Mouse (Mus musculus): Measurements from ENCODE around the gene Krt42. TPM values are rescaled to one million over a fixed set of nuclear protein-coding genes. Genes with fewer than 3 reads are reported as not detected.

Krt42 gene
- polyA plus RNA-seq (2014; fragmentation: Illumina TruSeq; extraction: RNeasy Lipid Tissue Mini Kit (QIAGEN cat#74804); ENCODE audit: low read depth, low replicate concordance): not detected

DNA sequence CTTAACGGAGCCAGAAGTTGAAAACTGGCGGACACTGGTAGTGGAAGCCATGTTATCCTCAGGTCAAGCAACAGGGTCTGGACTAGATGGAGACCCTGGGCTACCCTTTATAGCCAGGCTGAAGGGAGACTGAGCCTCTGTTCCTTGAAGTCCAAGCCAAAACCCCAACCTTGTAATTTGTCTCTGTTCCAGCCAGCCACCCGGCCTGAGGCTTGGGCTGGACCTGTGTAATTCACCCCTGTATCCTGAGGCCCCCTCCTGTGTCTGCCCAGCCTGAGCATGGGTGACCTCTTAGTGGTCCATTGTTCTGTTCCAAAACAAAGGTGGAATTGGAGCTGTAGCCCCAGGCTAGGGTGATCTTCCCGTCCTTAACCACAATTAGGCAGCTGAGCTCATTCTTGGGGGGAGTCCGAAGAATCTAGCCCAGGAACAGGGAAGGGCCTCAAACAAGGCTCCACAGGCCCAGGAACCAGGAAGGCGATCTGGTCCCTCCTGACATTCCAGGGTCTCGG is at the start of gene Krt42:
TSS of gene Krt42 (minus strand) at position 51 of the 512 bp plus-strand sequence.

DNA sequence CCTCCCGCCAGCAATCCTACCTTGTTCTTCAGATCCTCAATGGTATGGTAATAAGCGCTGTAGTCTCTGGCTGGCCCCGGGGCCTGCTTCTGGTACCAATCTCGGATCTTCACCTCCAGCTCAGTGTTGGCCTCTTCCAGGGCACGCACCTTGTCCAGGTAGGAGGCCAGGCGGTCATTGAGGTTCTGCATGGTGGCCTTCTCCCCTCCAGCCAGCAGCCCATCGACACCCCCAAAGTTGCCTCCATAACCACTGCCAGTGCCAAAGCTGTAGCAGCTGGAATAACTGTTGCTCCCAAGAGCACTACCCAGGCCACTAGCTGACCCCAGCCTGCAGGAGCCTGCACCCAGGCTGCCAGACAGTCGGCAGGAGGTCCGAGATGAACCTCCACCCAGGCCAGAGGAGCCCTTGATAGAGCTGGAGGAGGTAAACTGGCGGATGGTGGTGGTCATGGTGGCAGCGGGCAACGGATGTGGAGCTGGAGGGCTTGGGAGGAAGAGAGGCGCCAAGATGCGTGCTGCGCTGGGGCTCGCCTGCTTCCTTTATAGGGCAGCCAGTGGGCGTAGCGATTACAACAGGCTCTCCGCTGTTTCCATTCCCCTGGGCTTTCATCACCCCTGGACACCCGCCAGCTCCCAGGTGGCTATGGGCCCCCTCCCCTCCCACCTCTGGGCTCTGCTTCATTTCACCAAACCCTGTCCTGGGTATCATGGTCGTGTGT is 9.0 kb downstream of the Krt42 start, which contains the start of gene Krt17:
TSS of gene Krt17 (minus strand) at position 516 of the 721 bp plus-strand sequence.

DNA sequence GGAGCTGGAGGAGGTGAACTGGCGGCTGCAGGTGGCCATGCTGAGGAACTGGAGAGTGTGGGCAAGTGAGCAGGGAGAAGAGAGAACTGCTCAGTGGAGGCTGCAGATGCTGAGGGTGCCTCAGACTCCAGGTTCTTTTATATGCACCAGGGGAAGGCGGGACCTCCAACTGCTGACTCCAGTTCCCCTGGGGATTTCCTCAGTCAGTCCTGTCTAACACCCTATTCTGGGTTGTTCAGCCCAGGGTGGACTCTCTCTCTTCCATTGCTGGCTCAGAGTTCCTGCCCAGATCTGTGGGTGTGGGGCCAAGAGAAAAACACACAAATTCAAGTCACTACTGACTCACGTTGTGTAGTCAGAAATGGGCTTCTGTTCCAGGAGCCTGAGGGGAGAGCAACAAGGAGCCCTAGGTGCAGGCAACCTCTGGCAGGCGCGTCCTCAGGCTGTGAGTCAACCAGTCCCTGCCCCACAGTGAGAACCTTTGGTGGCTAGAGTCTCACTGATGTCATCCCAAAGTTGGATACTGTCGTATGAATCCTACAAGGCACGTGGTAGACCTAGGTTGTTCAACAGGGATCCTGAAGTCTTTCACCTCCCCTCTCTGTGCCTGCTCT is 20.7 kb downstream of the Krt42 start, which contains the start of gene Krt16:
TSS of gene Krt16 (minus strand) at position 51 of the 614 bp plus-strand sequence.

Other genes with a start within 250 kb of the Krt42 start
- not detected for gene Krt33b, start 240.0 kb downstream of the Krt42 start, polyA plus RNA-seq (2014; fragmentation: Illumina TruSeq; extraction: RNeasy Lipid Tissue Mini Kit (QIAGEN cat#74804); ENCODE audit: low read depth, low replicate concordance)
- gene Krt34, start 228.3 kb downstream of the Krt42 start, polyA plus RNA-seq (2014; fragmentation: Illumina TruSeq; extraction: RNeasy Lipid Tissue Mini Kit (QIAGEN cat#74804); ENCODE audit: low read depth, low replicate concordance): not detected
- gene Krt31, start 219.3 kb downstream of the Krt42 start, polyA plus RNA-seq (2014; fragmentation: Illumina TruSeq; extraction: RNeasy Lipid Tissue Mini Kit (QIAGEN cat#74804); ENCODE audit: low read depth, low replicate concordance): not detected
- gene Krt32, start 181.6 kb downstream of the Krt42 start, polyA plus RNA-seq (2014; fragmentation: Illumina TruSeq; extraction: RNeasy Lipid Tissue Mini Kit (QIAGEN cat#74804); ENCODE audit: low read depth, low replicate concordance): not detected
- gene Krt35, start 173.6 kb downstream of the Krt42 start, polyA plus RNA-seq (2014; fragmentation: Illumina TruSeq; extraction: RNeasy Lipid Tissue Mini Kit (QIAGEN cat#74804); ENCODE audit: low read depth, low replicate concordance): not detected
- not detected for gene Krt36, start 164.2 kb downstream of the Krt42 start, polyA plus RNA-seq (2014; fragmentation: Illumina TruSeq; extraction: RNeasy Lipid Tissue Mini Kit (QIAGEN cat#74804); ENCODE audit: low read depth, low replicate concordance)
- gene Krt13, start 148.3 kb downstream of the Krt42 start, polyA plus RNA-seq (2014; fragmentation: Illumina TruSeq; extraction: RNeasy Lipid Tissue Mini Kit (QIAGEN cat#74804); ENCODE audit: low read depth, low replicate concordance): not detected
- gene Krt15, start 133.9 kb downstream of the Krt42 start, polyA plus RNA-seq (2014; fragmentation: Illumina TruSeq; extraction: RNeasy Lipid Tissue Mini Kit (QIAGEN cat#74804); ENCODE audit: low read depth, low replicate concordance): not detected
- gene Krt19, start 121.2 kb downstream of the Krt42 start, polyA plus RNA-seq (2014; fragmentation: Illumina TruSeq; extraction: RNeasy Lipid Tissue Mini Kit (QIAGEN cat#74804); ENCODE audit: low read depth, low replicate concordance): not detected
- not detected for gene Krt9, start 76.6 kb downstream of the Krt42 start, polyA plus RNA-seq (2014; fragmentation: Illumina TruSeq; extraction: RNeasy Lipid Tissue Mini Kit (QIAGEN cat#74804); ENCODE audit: low read depth, low replicate concordance)
- gene Krt14, start 62.3 kb downstream of the Krt42 start, polyA plus RNA-seq (2014; fragmentation: Illumina TruSeq; extraction: RNeasy Lipid Tissue Mini Kit (QIAGEN cat#74804); ENCODE audit: low read depth, low replicate concordance): not detected
- not detected for gene Krt16, start 21.0 kb downstream of the Krt42 start, polyA plus RNA-seq (2014; fragmentation: Illumina TruSeq; extraction: RNeasy Lipid Tissue Mini Kit (QIAGEN cat#74804); ENCODE audit: low read depth, low replicate concordance)
- not detected for gene Krt17, start 8.8 kb downstream of the Krt42 start, polyA plus RNA-seq (2014; fragmentation: Illumina TruSeq; extraction: RNeasy Lipid Tissue Mini Kit (QIAGEN cat#74804); ENCODE audit: low read depth, low replicate concordance)
- gene Eif1, start 50.0 kb upstream of the Krt42 start, polyA plus RNA-seq (2014; fragmentation: Illumina TruSeq; extraction: RNeasy Lipid Tissue Mini Kit (QIAGEN cat#74804); ENCODE audit: low read depth, low replicate concordance): 2,357 TPM
- not detected for gene Gast, start 64.5 kb upstream of the Krt42 start, polyA plus RNA-seq (2014; fragmentation: Illumina TruSeq; extraction: RNeasy Lipid Tissue Mini Kit (QIAGEN cat#74804); ENCODE audit: low read depth, low replicate concordance)
- gene Hap1, start 86.3 kb upstream of the Krt42 start, polyA plus RNA-seq (2014; fragmentation: Illumina TruSeq; extraction: RNeasy Lipid Tissue Mini Kit (QIAGEN cat#74804); ENCODE audit: low read depth, low replicate concordance): 4.7 TPM
- 1.8 TPM for gene Jup, start 127.9 kb upstream of the Krt42 start, polyA plus RNA-seq (2014; fragmentation: Illumina TruSeq; extraction: RNeasy Lipid Tissue Mini Kit (QIAGEN cat#74804); ENCODE audit: low read depth, low replicate concordance)
- gene P3h4, start 145.0 kb upstream of the Krt42 start, polyA plus RNA-seq (2014; fragmentation: Illumina TruSeq; extraction: RNeasy Lipid Tissue Mini Kit (QIAGEN cat#74804); ENCODE audit: low read depth, low replicate concordance): 2.7 TPM
- gene Fkbp10, start 145.8 kb upstream of the Krt42 start, polyA plus RNA-seq (2014; fragmentation: Illumina TruSeq; extraction: RNeasy Lipid Tissue Mini Kit (QIAGEN cat#74804); ENCODE audit: low read depth, low replicate concordance): 0.39 TPM
- 56.1 TPM for gene Nt5c3b, start 171.9 kb upstream of the Krt42 start, polyA plus RNA-seq (2014; fragmentation: Illumina TruSeq; extraction: RNeasy Lipid Tissue Mini Kit (QIAGEN cat#74804); ENCODE audit: low read depth, low replicate concordance)
- 256 TPM for gene Klhl10, start 172.0 kb upstream of the Krt42 start, polyA plus RNA-seq (2014; fragmentation: Illumina TruSeq; extraction: RNeasy Lipid Tissue Mini Kit (QIAGEN cat#74804); ENCODE audit: low read depth, low replicate concordance)
- 25.2 TPM for gene Klhl11, start 202.9 kb upstream of the Krt42 start, polyA plus RNA-seq (2014; fragmentation: Illumina TruSeq; extraction: RNeasy Lipid Tissue Mini Kit (QIAGEN cat#74804); ENCODE audit: low read depth, low replicate concordance)